Mouse (Mus musculus): ENCODE measurements around the gene Rps2. TPM values are rescaled to one million over a fixed set of nuclear protein-coding genes. Genes with fewer than 3 reads are reported as not detected.

The Rps2 gene
- polyA plus RNA-seq, 1 experiment from 2014 or later = 1,370 TPM

DNA sequence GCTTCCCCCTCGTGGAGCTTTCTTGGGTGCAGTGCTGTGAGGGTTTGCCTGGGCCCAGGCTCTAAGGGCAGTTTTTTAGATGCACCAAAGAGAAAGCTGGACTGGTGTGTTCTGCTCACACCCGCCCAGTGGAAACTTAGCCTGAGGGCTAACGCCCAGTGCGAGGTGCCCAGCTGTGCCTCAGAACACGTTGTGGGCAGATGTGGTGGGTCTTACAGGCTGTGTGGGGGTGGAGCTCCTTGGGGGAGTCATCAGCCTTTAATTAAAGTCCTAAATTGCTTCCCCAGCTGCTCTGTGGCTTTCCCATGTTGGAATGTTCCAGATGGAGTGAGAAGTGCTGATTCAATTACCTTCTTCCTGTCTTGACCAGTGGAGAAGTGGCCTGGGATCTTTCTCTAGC lies 43.2 kb downstream of the Rps2 start:
- 44% methylated on average over 5 of the region's 5 CpGs for WGBS
- no peak for ATAC-seq (ENCODE audit: insufficient read depth, low FRiP score, low TSS enrichment)
- DNase-seq (ENCODE audit: low spot score) = no peak
- Histone ChIP-seq H3K9me3 (ENCODE audit: control insufficient read depth, low read length) (no peaks in the 10 kb centered on the region), H3K4me1 (ENCODE audit: control insufficient read depth, insufficient read depth, low read length) (no peaks in the 10 kb centered on the region), H3K36me3 (ENCODE audit: control insufficient read depth, insufficient read depth, low read length) (no peaks in the 10 kb centered on the region), H3K9ac (ENCODE audit: low read length) (no peak overlapping the region), H3K27ac (ENCODE audit: low read depth, low read length) (no peak overlapping the region), H3K27me3 (ENCODE audit: control insufficient read depth, insufficient read depth, low read length) (peaks cover 2% of the 10 kb centered on the region; the same call in 1 of the 2 replicates), H3K4me3 (ENCODE audit: low read depth, low read length) (no peak overlapping the region), H3K4me2 (ENCODE audit: low read depth) (no peak overlapping the region)

DNA sequence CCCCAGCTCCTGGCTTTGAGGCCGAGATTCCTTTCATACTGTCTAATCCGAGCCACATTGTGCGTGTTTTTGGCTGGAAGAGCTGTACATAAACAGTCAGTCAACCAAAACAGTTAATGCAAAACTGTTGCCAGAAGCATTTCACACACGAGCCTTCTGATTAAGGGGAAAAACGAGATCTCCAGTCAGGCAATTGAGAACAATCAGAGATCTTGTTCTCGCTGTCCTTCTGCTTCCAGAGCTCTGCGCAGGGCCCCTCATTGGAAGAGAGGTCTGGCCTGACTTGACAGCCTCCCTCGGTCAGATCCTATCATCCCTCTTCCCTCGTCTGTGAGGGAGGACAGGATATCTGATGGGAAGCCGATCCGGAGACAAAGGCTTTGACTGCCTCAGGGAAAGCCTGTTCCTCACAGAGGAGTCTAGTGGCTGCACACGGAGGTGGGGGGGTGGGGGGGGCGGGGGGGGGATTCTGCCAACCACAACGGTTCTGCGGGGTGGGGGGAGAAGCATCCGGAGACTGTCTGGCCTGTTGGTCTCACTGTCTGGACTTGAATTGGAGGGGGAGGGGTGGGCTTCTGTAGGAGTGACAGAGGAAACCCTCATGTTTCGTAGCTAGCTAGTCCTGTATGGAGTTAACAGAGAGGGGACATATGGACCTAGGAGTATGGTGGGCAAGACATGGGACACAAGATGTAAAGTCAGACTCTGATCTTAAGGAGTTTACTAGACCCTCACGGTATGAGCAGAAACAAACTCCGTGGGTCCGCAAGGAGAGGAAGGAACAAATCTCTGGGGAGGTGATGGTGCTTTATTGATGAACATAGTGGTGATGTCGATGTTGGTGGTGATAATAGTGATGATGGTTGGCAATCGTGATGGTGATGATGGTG lies 47.3 kb downstream of the Rps2 start:
- no peak for ATAC-seq (ENCODE audit: insufficient read depth, low FRiP score, low TSS enrichment)
- 61% methylated on average over 21 of the region's 22 CpGs for WGBS
- no peaks in the 10 kb centered on the region for H3K36me3 ChIP-seq (ENCODE audit: control insufficient read depth, insufficient read depth, low read length)
- no peaks in the 10 kb centered on the region for H3K9me3 ChIP-seq (ENCODE audit: control insufficient read depth, low read length)
- no peak overlapping the region for H3K4me3 ChIP-seq (ENCODE audit: low read depth, low read length)
- no peaks in the 10 kb centered on the region for H3K4me1 ChIP-seq (ENCODE audit: control insufficient read depth, insufficient read depth, low read length)
- no peak overlapping the region for H3K9ac ChIP-seq (ENCODE audit: low read length)
- H3K4me2 ChIP-seq (ENCODE audit: low read depth) = no peak overlapping the region
- H3K27ac ChIP-seq (ENCODE audit: low read depth, low read length) = no peak overlapping the region
- H3K27me3 ChIP-seq (ENCODE audit: control insufficient read depth, insufficient read depth, low read length) = no peaks in the 10 kb centered on the region
- no peak for DNase-seq (ENCODE audit: low spot score)

DNA sequence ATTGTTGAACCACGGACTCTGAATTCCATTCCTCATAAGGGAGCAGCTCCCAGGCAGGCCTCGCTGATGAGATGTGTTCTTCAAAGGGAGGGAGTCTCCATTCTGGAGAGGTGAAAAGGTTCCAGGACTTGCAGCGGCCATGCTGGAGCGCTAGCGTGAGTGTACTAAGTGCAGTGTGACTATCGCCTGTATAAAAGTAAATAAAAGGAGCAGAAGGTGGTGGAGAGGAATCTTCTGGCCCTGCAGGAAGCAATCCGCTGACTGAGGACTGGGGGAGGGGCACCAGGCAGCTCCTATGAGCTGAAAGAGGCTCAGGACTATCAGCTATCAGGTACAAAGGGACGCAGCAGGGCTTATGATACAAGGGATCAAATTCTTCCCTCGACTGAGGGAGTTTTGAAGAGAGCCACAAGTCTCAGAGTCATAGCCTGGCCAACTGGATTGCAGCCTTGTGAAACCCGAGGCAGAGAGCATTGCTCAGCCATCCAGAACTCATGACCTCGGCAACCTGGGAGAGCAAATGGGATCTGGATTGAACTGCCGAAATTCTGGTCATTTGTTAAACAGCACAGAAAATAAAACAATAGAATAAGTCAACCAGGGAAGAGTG lies 48.5 kb downstream of the Rps2 start:
- ATAC-seq (ENCODE audit: insufficient read depth, low FRiP score, low TSS enrichment) = no peak
- no peak overlapping the region for H3K27ac ChIP-seq (ENCODE audit: low read depth, low read length)
- H3K4me3 ChIP-seq (ENCODE audit: low read depth, low read length) = no peak overlapping the region
- no peak overlapping the region for H3K9ac ChIP-seq (ENCODE audit: low read length)
- no peaks in the 10 kb centered on the region for H3K36me3 ChIP-seq (ENCODE audit: control insufficient read depth, insufficient read depth, low read length)
- H3K4me1 ChIP-seq (ENCODE audit: control insufficient read depth, insufficient read depth, low read length) = no peaks in the 10 kb centered on the region
- no peak for DNase-seq (ENCODE audit: low spot score)
- H3K9me3 ChIP-seq (ENCODE audit: control insufficient read depth, low read length) = no peaks in the 10 kb centered on the region
- H3K4me2 ChIP-seq (ENCODE audit: low read depth) = no peak overlapping the region
- 33% methylated on average over 12 of the region's 12 CpGs for WGBS
- H3K27me3 ChIP-seq (ENCODE audit: control insufficient read depth, insufficient read depth, low read length) = no peaks in the 10 kb centered on the region

DNA sequence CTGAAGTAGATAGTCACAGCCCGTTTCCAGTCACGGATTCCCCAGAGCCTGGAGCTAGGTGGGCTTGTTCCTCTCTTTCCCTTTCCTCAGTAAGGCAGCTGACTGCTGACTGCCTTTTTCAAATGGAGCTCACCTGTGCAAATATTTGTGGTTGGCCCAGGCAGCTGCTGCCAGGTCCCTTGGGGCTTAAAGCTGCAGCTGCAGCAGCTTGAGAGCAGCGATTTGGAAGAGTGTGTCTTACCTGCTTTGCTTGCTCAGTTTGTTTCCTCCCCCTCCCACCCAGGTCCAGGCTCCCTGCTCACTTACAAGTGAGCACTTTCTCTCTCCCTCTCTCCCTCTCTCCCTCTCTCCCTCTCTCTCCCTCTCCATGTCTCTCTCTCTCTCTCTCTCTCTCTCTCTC lies 51.2 kb downstream of the Rps2 start:
- Histone ChIP-seq H3K27ac (ENCODE audit: low read depth, low read length) (no peak overlapping the region), H3K4me2 (ENCODE audit: low read depth) (no peak overlapping the region), H3K9ac (ENCODE audit: low read length) (no peak overlapping the region), H3K9me3 (ENCODE audit: control insufficient read depth, low read length) (no peaks in the 10 kb centered on the region), H3K4me1 (ENCODE audit: control insufficient read depth, insufficient read depth, low read length) (no peaks in the 10 kb centered on the region), H3K36me3 (ENCODE audit: control insufficient read depth, insufficient read depth, low read length) (no peaks in the 10 kb centered on the region), H3K27me3 (ENCODE audit: control insufficient read depth, insufficient read depth, low read length) (no peaks in the 10 kb centered on the region), H3K4me3 (ENCODE audit: low read depth, low read length) (no peak overlapping the region)
- 37% methylated on average over 3 of the region's 3 CpGs for WGBS
- DNase-seq (ENCODE audit: low spot score) (no peak), ATAC-seq (ENCODE audit: insufficient read depth, low FRiP score, low TSS enrichment) (no peak)

Other genes with a start within 250 kb of the Rps2 start
- gene E4f1, start 247.8 kb upstream of the Rps2 start, polyA plus RNA-seq (2014; fragmentation: Nextera tagmentation; extraction: Ambion mirVana) = 17.0 and 21.2 TPM in 2 replicates
- gene Pgp, start 247.7 kb upstream of the Rps2 start, polyA plus RNA-seq (2014; fragmentation: Nextera tagmentation; extraction: Ambion mirVana) = 65.0 and 65.2 TPM in 2 replicates
- gene Bricd5, start 244.2 kb upstream of the Rps2 start, polyA plus RNA-seq (2014; fragmentation: Nextera tagmentation; extraction: Ambion mirVana) = 0.33 and 0.51 TPM in 2 replicates
- gene Mlst8, start 239.0 kb upstream of the Rps2 start, polyA plus RNA-seq (2014; fragmentation: Nextera tagmentation; extraction: Ambion mirVana) = 26.2 and 29.7 TPM in 2 replicates
- 7.4 and 8.4 TPM in 2 replicates for gene Caskin1, start 229.5 kb upstream of the Rps2 start, polyA plus RNA-seq (2014; fragmentation: Nextera tagmentation; extraction: Ambion mirVana)
- gene Traf7, start 190.2 kb upstream of the Rps2 start, polyA plus RNA-seq (2014; fragmentation: Nextera tagmentation; extraction: Ambion mirVana) = 81.2 and 88.1 TPM in 2 replicates
- gene Rab26, start 183.9 kb upstream of the Rps2 start, polyA plus RNA-seq (2014; fragmentation: Nextera tagmentation; extraction: Ambion mirVana) = 1.2 and 1.7 TPM in 2 replicates
- 20.6 and 29.0 TPM in 2 replicates for gene Pkd1, start 168.3 kb upstream of the Rps2 start, polyA plus RNA-seq (2014; fragmentation: Nextera tagmentation; extraction: Ambion mirVana)
- 61.9 and 69.2 TPM in 2 replicates for gene Tsc2, start 85.5 kb upstream of the Rps2 start, polyA plus RNA-seq (2014; fragmentation: Nextera tagmentation; extraction: Ambion mirVana)
- gene Nthl1, start 85.4 kb upstream of the Rps2 start, polyA plus RNA-seq (2014; fragmentation: Nextera tagmentation; extraction: Ambion mirVana) = 13.8 and 15.7 TPM in 2 replicates
- gene Slc9a3r2, start 67.8 kb upstream of the Rps2 start, polyA plus RNA-seq (2014; fragmentation: Nextera tagmentation; extraction: Ambion mirVana) = 36.7 and 38.8 TPM in 2 replicates
- not detected in 2 replicates for gene Npw, start 59.7 kb upstream of the Rps2 start, polyA plus RNA-seq (2014; fragmentation: Nextera tagmentation; extraction: Ambion mirVana)
- gene Zfp598, start 48.4 kb upstream of the Rps2 start, polyA plus RNA-seq (2014; fragmentation: Nextera tagmentation; extraction: Ambion mirVana) = 31.8 and 35.7 TPM in 2 replicates
- gene Syngr3, start 28.2 kb upstream of the Rps2 start, polyA plus RNA-seq (2014; fragmentation: Nextera tagmentation; extraction: Ambion mirVana) = 14.6 and 18.1 TPM in 2 replicates
- 50.8 and 53.0 TPM in 2 replicates for gene Gfer, start 22.0 kb upstream of the Rps2 start, polyA plus RNA-seq (2014; fragmentation: Nextera tagmentation; extraction: Ambion mirVana)
- 1.5 and 1.8 TPM in 2 replicates for gene Noxo1, start 21.9 kb upstream of the Rps2 start, polyA plus RNA-seq (2014; fragmentation: Nextera tagmentation; extraction: Ambion mirVana)
- gene Tbl3, start 10.5 kb upstream of the Rps2 start, polyA plus RNA-seq (2014; fragmentation: Nextera tagmentation; extraction: Ambion mirVana) = 110 and 131 TPM in 2 replicates
- 0.57 TPM in 1 of 2 replicates, not detected in the other for gene Rnf151, start 53 bp upstream of the Rps2 start, polyA plus RNA-seq (2014; fragmentation: Nextera tagmentation; extraction: Ambion mirVana)
- gene Ndufb10, start 6.4 kb downstream of the Rps2 start, polyA plus RNA-seq (2014; fragmentation: Nextera tagmentation; extraction: Ambion mirVana) = 213 and 214 TPM in 2 replicates
- not detected in 2 replicates for gene Rpl3l, start 9.7 kb downstream of the Rps2 start, polyA plus RNA-seq (2014; fragmentation: Nextera tagmentation; extraction: Ambion mirVana)
- 25.5 and 27.2 TPM in 2 replicates for gene Msrb1, start 18.5 kb downstream of the Rps2 start, polyA plus RNA-seq (2014; fragmentation: Nextera tagmentation; extraction: Ambion mirVana)
- 0.38 and 0.81 TPM in 2 replicates for gene Hs3st6, start 34.9 kb downstream of the Rps2 start, polyA plus RNA-seq (2014; fragmentation: Nextera tagmentation; extraction: Ambion mirVana)
- gene Meiob, start 86.2 kb downstream of the Rps2 start, polyA plus RNA-seq (2014; fragmentation: Nextera tagmentation; extraction: Ambion mirVana) = not detected in 2 replicates
- gene Hagh, start 122.0 kb downstream of the Rps2 start, polyA plus RNA-seq (2014; fragmentation: Nextera tagmentation; extraction: Ambion mirVana) = 32.9 and 34.5 TPM in 2 replicates
- gene Fahd1, start 132.2 kb downstream of the Rps2 start, polyA plus RNA-seq (2014; fragmentation: Nextera tagmentation; extraction: Ambion mirVana) = 16.2 and 19.0 TPM in 2 replicates
- gene Igfals, start 147.9 kb downstream of the Rps2 start, polyA plus RNA-seq (2014; fragmentation: Nextera tagmentation; extraction: Ambion mirVana) = 0.24 TPM in 1 of 2 replicates, not detected in the other
- 82.3 and 88.8 TPM in 2 replicates for gene Nubp2, start 168.2 kb downstream of the Rps2 start, polyA plus RNA-seq (2014; fragmentation: Nextera tagmentation; extraction: Ambion mirVana)
- gene Spsb3, start 168.5 kb downstream of the Rps2 start, polyA plus RNA-seq (2014; fragmentation: Nextera tagmentation; extraction: Ambion mirVana) = 45.2 and 49.6 TPM in 2 replicates
- gene Eme2, start 177.0 kb downstream of the Rps2 start, polyA plus RNA-seq (2014; fragmentation: Nextera tagmentation; extraction: Ambion mirVana) = 28.9 and 29.7 TPM in 2 replicates
- gene Mrps34, start 177.0 kb downstream of the Rps2 start, polyA plus RNA-seq (2014; fragmentation: Nextera tagmentation; extraction: Ambion mirVana) = 75.3 and 81.6 TPM in 2 replicates
- 38.4 and 57.1 TPM in 2 replicates for gene Nme3, start 178.4 kb downstream of the Rps2 start, polyA plus RNA-seq (2014; fragmentation: Nextera tagmentation; extraction: Ambion mirVana)
- 47.8 and 57.5 TPM in 2 replicates for gene Mapk8ip3, start 218.9 kb downstream of the Rps2 start, polyA plus RNA-seq (2014; fragmentation: Nextera tagmentation; extraction: Ambion mirVana)
- 203 and 204 TPM in 2 replicates for gene Jpt2, start 242.6 kb downstream of the Rps2 start, polyA plus RNA-seq (2014; fragmentation: Nextera tagmentation; extraction: Ambion mirVana)

All from neural tube, embryonic 11.5 days (tissue).